Mouse (Mus musculus): Measurements from ENCODE around the gene Cacna1d. TPM values are rescaled to one million over a fixed set of nuclear protein-coding genes. Genes with fewer than 3 reads are reported as not detected.
A peak's percentile ranks its signal among the peaks of the same experiment; 100 is the strongest.

Gene Cacna1d
- polyA plus RNA-seq, 1 experiment from 2014 or later: 7.0 TPM

GRCm38 (mm10) chr14:30510214-30510763 is 19.0 kb upstream of the Cacna1d start:
- Histone ChIP-seq H3K27ac (replicated peaks) (no peak overlapping the region), H3K4me2 (no peak overlapping the region), H3K27me3 (no peaks in the 10 kb centered on the region), H3K9ac (no peak overlapping the region), H3K9me3 (no peaks in the 10 kb centered on the region), H3K36me3 (peaks cover 68% of the 10 kb centered on the region), H3K4me1 (replicated peaks) (no peaks in the 10 kb centered on the region), H3K4me3 (no peak overlapping the region)
- no peak for ATAC-seq (ENCODE audit: low read depth)
- 92% methylated on average over 6 of the region's 6 CpGs for WGBS

DNA sequence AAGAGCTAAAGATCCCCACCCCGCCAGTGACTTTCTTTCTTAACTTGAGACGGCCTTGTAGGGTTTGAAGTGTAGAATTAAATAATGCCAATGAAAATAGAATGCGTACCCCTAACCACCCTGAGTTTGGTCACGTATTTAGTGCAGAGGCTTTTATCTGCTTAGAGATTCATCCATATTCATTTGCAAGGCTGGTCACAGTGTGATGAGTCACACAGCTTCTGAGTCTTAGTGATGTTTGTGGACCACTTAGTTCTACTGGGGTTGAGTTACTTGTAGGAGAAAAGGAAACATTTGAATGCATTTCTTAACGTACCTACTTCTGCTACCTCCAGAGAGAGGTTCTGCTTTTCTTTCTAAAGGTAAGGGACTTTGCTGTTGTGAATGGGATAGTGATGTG is 13.7 kb upstream of the Cacna1d start:
- H3K9ac ChIP-seq: no peak overlapping the region
- no peaks in the 10 kb centered on the region for H3K27me3 ChIP-seq
- no peak for ATAC-seq (ENCODE audit: low read depth)
- WGBS: 87% methylated on average over 5 of the region's 5 CpGs
- H3K27ac ChIP-seq (replicated peaks): no peak overlapping the region
- no peaks in the 10 kb centered on the region for H3K4me1 ChIP-seq (replicated peaks)
- H3K36me3 ChIP-seq: peaks cover 62% of the 10 kb centered on the region
- H3K4me3 ChIP-seq: no peak overlapping the region
- H3K9me3 ChIP-seq: no peaks in the 10 kb centered on the region
- H3K4me2 ChIP-seq: no peak overlapping the region

DNA sequence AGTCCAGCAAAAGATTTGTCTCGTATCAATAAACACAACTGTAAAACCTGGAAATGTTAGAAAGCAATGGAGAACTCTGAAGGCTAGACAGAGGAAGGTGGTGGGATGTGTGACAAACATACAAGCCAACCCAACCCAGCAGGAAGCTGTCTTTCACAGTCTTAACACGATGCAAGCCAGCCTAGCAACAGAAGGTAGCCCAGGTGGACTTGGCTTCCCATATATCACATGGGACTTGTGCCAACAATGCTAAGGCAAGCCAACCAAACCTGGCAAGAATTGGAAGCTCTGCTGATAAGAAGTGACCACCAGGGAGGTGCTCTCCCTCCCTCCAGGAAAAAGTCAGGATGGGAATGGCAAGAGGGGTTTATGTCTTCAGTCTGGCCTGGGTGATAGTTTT is 6.9 kb upstream of the Cacna1d start:
- Histone ChIP-seq H3K4me2 (no peak overlapping the region), H3K9me3 (no peaks in the 10 kb centered on the region), H3K4me3 (no peak overlapping the region), H3K9ac (no peak overlapping the region), H3K27me3 (no peaks in the 10 kb centered on the region), H3K36me3 (peaks cover 45% of the 10 kb centered on the region), H3K4me1 (replicated peaks) (no peaks in the 10 kb centered on the region), H3K27ac (replicated peaks) (no peak overlapping the region)
- ATAC-seq (ENCODE audit: low read depth): no peak
- 94% methylated on average over 2 of the region's 2 CpGs for WGBS

DNA sequence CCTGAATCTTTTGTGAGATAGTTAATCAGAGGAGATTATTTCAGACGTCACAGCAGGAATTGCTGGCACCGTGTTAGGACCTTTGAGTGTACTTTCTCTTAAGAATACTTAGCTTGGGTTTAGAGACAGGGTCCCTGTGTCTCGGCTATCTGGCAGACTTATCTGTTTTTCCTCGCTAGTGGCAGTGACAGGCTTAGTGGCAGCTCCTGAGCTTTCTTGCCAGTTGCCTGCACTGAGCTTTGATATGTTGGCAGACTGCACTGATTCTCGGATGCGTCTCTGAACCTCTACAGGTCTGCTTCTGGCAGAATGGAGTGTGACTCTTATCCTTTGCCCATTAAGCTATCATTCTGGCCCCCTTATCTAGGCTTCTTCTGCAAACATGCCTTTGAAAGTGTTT is 3.7 kb upstream of the Cacna1d start:
- Histone ChIP-seq H3K27me3 (no peaks in the 10 kb centered on the region), H3K36me3 (peaks cover 56% of the 10 kb centered on the region), H3K9ac (no peak overlapping the region), H3K9me3 (no peaks in the 10 kb centered on the region), H3K4me2 (no peak overlapping the region), H3K4me1 (replicated peaks) (no peaks in the 10 kb centered on the region), H3K4me3 (no peak overlapping the region), H3K27ac (replicated peaks) (no peak overlapping the region)
- WGBS: 86% methylated on average over 6 of the region's 6 CpGs
- no peak for ATAC-seq (ENCODE audit: low read depth)

DNA sequence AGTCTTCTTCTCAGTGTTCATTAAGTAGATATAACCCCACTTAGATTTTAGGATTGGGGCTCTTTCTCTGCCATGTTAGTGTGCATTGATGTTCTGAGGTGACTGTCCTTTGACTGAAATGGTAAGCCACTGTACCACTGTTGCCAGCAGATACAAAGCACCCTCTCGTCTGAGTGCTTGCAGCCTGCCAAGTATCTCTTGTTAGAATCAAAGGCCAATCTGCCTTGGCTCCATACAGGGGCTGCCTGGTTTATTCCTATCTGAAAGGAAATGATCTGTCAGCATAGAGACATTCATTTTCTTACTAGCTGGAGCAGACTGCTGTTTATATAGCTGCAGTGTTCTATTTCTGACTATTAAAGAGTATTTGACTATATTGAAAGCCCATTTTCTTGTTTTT is 2.0 kb upstream of the Cacna1d start:
- Histone ChIP-seq H3K27ac (replicated peaks) (no peak overlapping the region), H3K4me3 (no peak overlapping the region), H3K4me2 (no peak overlapping the region), H3K36me3 (peaks cover 56% of the 10 kb centered on the region), H3K9ac (no peak overlapping the region), H3K4me1 (replicated peaks) (peaks cover 8% of the 10 kb centered on the region; the same call in 1 of the 2 replicates), H3K27me3 (no peaks in the 10 kb centered on the region), H3K9me3 (no peaks in the 10 kb centered on the region)
- 69% methylated on average over 1 of the region's 1 CpGs for WGBS
- no peak for ATAC-seq (ENCODE audit: low read depth)

DNA sequence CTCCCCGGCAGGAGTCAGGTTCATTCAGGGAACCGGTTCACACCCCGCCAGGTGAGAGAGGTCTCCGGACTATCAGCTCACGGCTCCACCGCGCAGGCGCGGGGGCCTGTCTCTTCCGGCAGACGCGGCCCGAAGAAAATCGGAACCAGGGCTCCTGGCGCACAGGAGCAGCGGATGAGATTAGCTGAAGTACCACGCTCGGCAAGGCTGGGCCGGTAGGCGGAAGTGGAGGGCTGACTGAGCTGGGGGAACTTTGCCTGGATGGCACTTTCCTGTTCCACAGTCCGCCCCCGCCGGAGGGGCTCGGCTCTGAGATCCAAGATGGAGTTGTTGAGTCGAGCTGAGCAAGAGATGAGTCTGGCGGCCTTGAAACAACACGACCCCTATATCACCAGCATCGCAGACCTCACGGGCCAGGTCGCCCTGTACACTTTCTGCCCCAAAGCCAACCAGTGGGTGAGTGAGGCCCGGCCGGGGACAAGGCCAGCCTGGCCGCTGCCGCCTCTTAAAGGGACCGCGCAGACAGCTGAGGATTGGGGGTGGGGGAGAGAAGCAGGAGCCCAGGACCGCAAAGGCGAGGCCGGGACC is 11.8 kb downstream of the Cacna1d start, which contains the start of gene Dcp1a:
TSS of gene Dcp1a (plus strand) at position 175 of the 588 bp plus-strand sequence.
- Histone ChIP-seq H3K27ac (replicated peaks) (peak within 1 kb of the TSS; percentile 87), H3K4me2 (peak within 1 kb of the TSS; percentile 80), H3K9ac (peak within 1 kb of the TSS; percentile 93), H3K36me3 (peaks cover 20% of the 10 kb centered on the region), H3K27me3 (no peaks in the 10 kb centered on the region), H3K4me3 (peak within 1 kb of the TSS; percentile 95), H3K9me3 (no peaks in the 10 kb centered on the region), H3K4me1 (replicated peaks) (peaks cover 19% of the 10 kb centered on the region)
- WGBS: under 1% methylated on average over 39 of the region's 39 CpGs
- peak; percentile 99 for ATAC-seq (ENCODE audit: low read depth)

DNA sequence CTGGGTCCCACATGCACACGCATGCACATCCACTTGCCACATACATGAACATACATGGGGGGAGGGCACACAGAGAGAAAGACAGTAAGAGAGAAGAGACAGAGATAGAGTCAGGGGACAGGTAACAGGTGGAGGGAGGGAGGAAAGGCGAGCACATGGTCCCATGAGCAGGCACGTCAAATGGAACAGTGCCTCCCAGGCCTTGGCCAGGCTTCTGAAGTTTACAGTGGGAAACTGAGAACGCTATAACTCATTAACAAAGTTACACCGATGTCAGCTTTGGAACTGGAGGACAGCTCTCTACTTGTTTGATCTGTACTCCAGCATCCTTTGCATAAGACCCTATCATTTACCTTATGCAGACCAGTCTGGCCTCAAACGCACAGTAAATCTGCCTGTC is 16.8 kb downstream of the Cacna1d start:
- Histone ChIP-seq H3K4me1 (replicated peaks) (no peaks in the 10 kb centered on the region; the same call in 1 of the 2 replicates), H3K27me3 (no peaks in the 10 kb centered on the region), H3K9ac (no peak overlapping the region), H3K27ac (replicated peaks) (no peak overlapping the region), H3K9me3 (no peaks in the 10 kb centered on the region), H3K4me2 (no peak overlapping the region), H3K36me3 (no peaks in the 10 kb centered on the region), H3K4me3 (no peak overlapping the region)
- 82% methylated on average over 6 of the region's 6 CpGs for WGBS
- ATAC-seq (ENCODE audit: low read depth): no peak

DNA sequence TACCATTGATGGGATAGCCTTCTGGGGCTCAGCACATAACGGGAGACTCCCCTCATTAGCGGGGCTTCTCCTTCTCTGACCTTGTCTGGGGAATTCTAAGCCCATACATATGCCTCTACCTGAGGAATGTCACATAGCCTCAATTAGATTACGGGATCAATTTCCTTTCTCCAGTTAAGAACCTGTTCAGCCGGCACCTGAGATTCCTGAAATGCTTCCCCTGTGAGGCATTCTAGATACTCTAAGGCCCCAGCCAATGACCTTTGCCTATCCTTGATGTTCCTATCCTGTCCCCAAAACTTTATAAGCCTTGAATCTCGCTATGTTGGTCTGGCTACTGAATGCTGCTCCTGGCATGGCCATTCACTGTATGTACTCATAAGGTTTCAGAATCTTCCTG is 17.6 kb downstream of the Cacna1d start:
- Histone ChIP-seq H3K4me2 (no peak overlapping the region), H3K36me3 (no peaks in the 10 kb centered on the region), H3K9ac (no peak overlapping the region), H3K9me3 (no peaks in the 10 kb centered on the region), H3K27ac (replicated peaks) (no peak overlapping the region), H3K27me3 (no peaks in the 10 kb centered on the region), H3K4me1 (replicated peaks) (no peaks in the 10 kb centered on the region), H3K4me3 (no peak overlapping the region)
- no peak for ATAC-seq (ENCODE audit: low read depth)
- WGBS: 71% methylated on average over 5 of the region's 5 CpGs

GRCm38 (mm10) chr14:30463312-30463711 is 27.9 kb downstream of the Cacna1d start:
- H3K4me3 ChIP-seq: no peak overlapping the region
- 84% methylated on average over 4 of the region's 4 CpGs for WGBS
- H3K4me1 ChIP-seq (replicated peaks): no peaks in the 10 kb centered on the region
- no peak overlapping the region for H3K27ac ChIP-seq (replicated peaks)
- H3K9ac ChIP-seq: no peak overlapping the region
- no peak overlapping the region for H3K4me2 ChIP-seq
- no peaks in the 10 kb centered on the region for H3K36me3 ChIP-seq
- H3K27me3 ChIP-seq: peaks cover 11% of the 10 kb centered on the region; the same call in 1 of the 2 replicates
- H3K9me3 ChIP-seq: no peaks in the 10 kb centered on the region
- ATAC-seq (ENCODE audit: low read depth): no peak

GRCm38 (mm10) chr14:30459891-30460523 is 31.2 kb downstream of the Cacna1d start:
- H3K4me2 ChIP-seq: no peak overlapping the region

GRCm38 (mm10) chr14:30458820-30459219 is 32.4 kb downstream of the Cacna1d start:
- 82% methylated on average over 3 of the region's 3 CpGs for WGBS
- no peaks in the 10 kb centered on the region for H3K9me3 ChIP-seq
- H3K36me3 ChIP-seq: no peaks in the 10 kb centered on the region
- H3K4me2 ChIP-seq: no peak overlapping the region
- ATAC-seq (ENCODE audit: low read depth): no peak
- peaks cover 5% of the 10 kb centered on the region for H3K4me1 ChIP-seq (replicated peaks)
- peaks cover 17% of the 10 kb centered on the region for H3K27me3 ChIP-seq
- no peak overlapping the region for H3K4me3 ChIP-seq
- no peak overlapping the region for H3K27ac ChIP-seq (replicated peaks)
- no peak overlapping the region; the same call in 1 of the 2 replicates for H3K9ac ChIP-seq

More at GRCm38 (mm10) chr14:30459891-30460523, 31.2 kb downstream of the Cacna1d start:
- Histone ChIP-seq H3K9me3 (no peaks in the 10 kb centered on the region), H3K27me3 (peaks cover 17% of the 10 kb centered on the region), H3K9ac (no peak overlapping the region), H3K36me3 (no peaks in the 10 kb centered on the region), H3K4me3 (no peak overlapping the region), H3K27ac (replicated peaks) (no peak overlapping the region), H3K4me1 (replicated peaks) (peaks cover 5% of the 10 kb centered on the region)
- 3% methylated on average over 14 of the region's 14 CpGs for WGBS
- ATAC-seq (ENCODE audit: low read depth): peak; percentile 40; the same call in 1 of the 2 replicates

- Histone ChIP-seq H3K4me3 (no peak overlapping the region), H3K27ac (replicated peaks) (no peak overlapping the region), H3K9ac (no peak overlapping the region), H3K4me1 (replicated peaks) (peaks cover 5% of the 10 kb centered on the region), H3K36me3 (no peaks in the 10 kb centered on the region), H3K4me2 (no peak overlapping the region), H3K27me3 (peaks cover 17% of the 10 kb centered on the region), H3K9me3 (no peaks in the 10 kb centered on the region)
- ATAC-seq (ENCODE audit: low read depth): no peak
- WGBS: 41% methylated on average over 2 of the region's 2 CpGs
Measured at GRCm38 (mm10) chr14:30457897-30458296, 33.4 kb downstream of the Cacna1d start.
